Mouse (Mus musculus) liver, embryonic 15.5 days (tissue): Measurements from ENCODE around the gene Farsb. TPM values are rescaled to one million over a fixed set of nuclear protein-coding genes. Genes with fewer than 3 reads are reported as not detected.

ENCODE experiments used
- ATAC-seq: fragments of 200-750 bp; cut with Nextera tagmentation; 2 replicates; pipeline ENCODE4 v1.8.0; 2017; ENCODE audit warnings: moderate number of reproducible peaks, mild to moderate bottlenecking, moderate library complexity; ENCODE audit not compliant: insufficient read depth
- H3K27ac ChIP-seq: fragments of 300-500 bp; sonication (generic); replicated peaks from 2 replicates; pipeline ENCODE4 v1.5.1; 2015; ENCODE audit warnings: mild to moderate bottlenecking, inconsistent platforms
- H3K27me3 ChIP-seq: fragments of 300-500 bp; sonication (generic); 2 replicates; pipeline ENCODE4 v1.6.1; 2015; ENCODE audit warnings: mild to moderate bottlenecking, inconsistent platforms
- H3K36me3 ChIP-seq: fragments of 300-500 bp; sonication (generic); replicated peaks from 2 replicates; pipeline ENCODE4 v1.6.1; 2015; ENCODE audit warnings: moderate library complexity, mild to moderate bottlenecking, inconsistent platforms
- H3K4me1 ChIP-seq: fragments of 300-500 bp; sonication (generic); replicated peaks from 2 replicates; pipeline ENCODE4 v1.6.1; 2015; ENCODE audit warnings: inconsistent platforms
- H3K4me2 ChIP-seq: fragments of 300-500 bp; sonication (generic); 2 replicates; pipeline ENCODE4 v1.6.1; 2015; ENCODE audit warnings: moderate library complexity, mild to moderate bottlenecking, inconsistent platforms
- H3K4me3 ChIP-seq: fragments of 300-500 bp; sonication (generic); replicated peaks from 2 replicates; pipeline ENCODE4 v1.5.1; 2015; ENCODE audit warnings: mild to moderate bottlenecking, inconsistent platforms
- H3K9ac ChIP-seq: fragments of 300-500 bp; sonication (generic); 2 replicates; pipeline ENCODE4 v1.6.1; 2015; ENCODE audit warnings: moderate library complexity, mild to moderate bottlenecking, inconsistent platforms
- H3K9me3 ChIP-seq: fragments of 300-500 bp; sonication (generic); replicated peaks from 2 replicates; pipeline ENCODE4 v1.6.1; 2016; ENCODE audit warnings: inconsistent platforms
- WGBS: fragments of 180-500 bp; shearing (Covaris S2); methylation state at CpG from one replicate; pipeline ENCODE4 v1.1.7; 2015; ENCODE audit warnings: mixed read lengths; ENCODE audit not compliant: insufficient replicate concordance; 5-methylcytosine and 5-hydroxymethylcytosine counted together
- polyA plus RNA-seq: library from polyadenylated mRNA; unstranded; fragments of >200 nt; fragmentation: Nextera tagmentation; extraction: Ambion mirVana; gene quantifications from 2 replicates; pipeline ENCODE4 v1.2.1, GENCODE M21; 2015

Gene Farsb
- polyA plus RNA-seq, 1 experiment from 2014 or later, result 91.0 TPM

- ATAC-seq, result no peak
Measured at GRCm38 (mm10) chr1:78484361-78484760, 4.3 kb downstream of the Farsb start.

GRCm38 (mm10) chr1:78483430-78483829 is 5.3 kb downstream of the Farsb start:
- H3K4me3 ChIP-seq, result no peak overlapping the region
- H3K4me1 ChIP-seq, result peaks cover 47% of the 10 kb centered on the region
- H3K27me3 ChIP-seq, result no peaks in the 10 kb centered on the region
- H3K9me3 ChIP-seq, result no peaks in the 10 kb centered on the region
- no peak for ATAC-seq
- no peak overlapping the region for H3K27ac ChIP-seq
- H3K36me3 ChIP-seq, result peaks cover 52% of the 10 kb centered on the region
- no peak overlapping the region for H3K4me2 ChIP-seq
- 87% methylated on average over 3 of the region's 3 CpGs for WGBS
- no peak overlapping the region for H3K9ac ChIP-seq

More at GRCm38 (mm10) chr1:78484361-78484760, 4.3 kb downstream of the Farsb start:
- no peak overlapping the region for H3K27ac ChIP-seq
- no peak overlapping the region for H3K4me2 ChIP-seq
- peaks cover 48% of the 10 kb centered on the region for H3K4me1 ChIP-seq
- WGBS, result 63% methylated on average over 2 of the region's 2 CpGs
- H3K27me3 ChIP-seq, result no peaks in the 10 kb centered on the region
- no peak overlapping the region for H3K9ac ChIP-seq
- H3K36me3 ChIP-seq, result peaks cover 43% of the 10 kb centered on the region
- H3K4me3 ChIP-seq, result no peak overlapping the region
- no peaks in the 10 kb centered on the region for H3K9me3 ChIP-seq

- no peak for ATAC-seq
- H3K4me2 ChIP-seq, result no peak overlapping the region
- H3K36me3 ChIP-seq, result peaks cover 72% of the 10 kb centered on the region
- no peak overlapping the region for H3K27ac ChIP-seq
- no peak overlapping the region for H3K9ac ChIP-seq
- no peaks in the 10 kb centered on the region for H3K4me1 ChIP-seq
- WGBS, result 75% methylated on average over 5 of the region's 5 CpGs
- H3K9me3 ChIP-seq, result no peaks in the 10 kb centered on the region
- H3K27me3 ChIP-seq, result no peaks in the 10 kb centered on the region
- no peak overlapping the region for H3K4me3 ChIP-seq
Measured at GRCm38 (mm10) chr1:78472441-78472840, 16.3 kb downstream of the Farsb start.

GRCm38 (mm10) chr1:78454659-78455058 is 34.0 kb downstream of the Farsb start:
- Histone ChIP-seq H3K36me3 (peaks cover 84% of the 10 kb centered on the region), H3K4me3 (no peak overlapping the region), H3K27ac (no peak overlapping the region), H3K9me3 (no peaks in the 10 kb centered on the region), H3K27me3 (no peaks in the 10 kb centered on the region), H3K9ac (no peak overlapping the region), H3K4me1 (no peaks in the 10 kb centered on the region), H3K4me2 (no peak overlapping the region)
- no peak for ATAC-seq
- WGBS, result 53% methylated on average over 7 of the region's 7 CpGs

- 82% methylated on average over 8 of the region's 8 CpGs for whole genome bisulfite sequencing
- no peaks in the 10 kb centered on the region for H3K9me3 ChIP-seq
- no peak for ATAC-seq
- H3K27me3 ChIP-seq, result no peaks in the 10 kb centered on the region
- no peak overlapping the region for H3K9ac ChIP-seq
- H3K4me1 ChIP-seq, result no peaks in the 10 kb centered on the region
- no peak overlapping the region for H3K4me2 ChIP-seq
- no peak overlapping the region for H3K4me3 ChIP-seq
- H3K27ac ChIP-seq, result no peak overlapping the region
- H3K36me3 ChIP-seq, result peaks cover 78% of the 10 kb centered on the region
Measured at GRCm38 (mm10) chr1:78453886-78454285, 34.8 kb downstream of the Farsb start.

- 78% methylated on average over 6 of the region's 6 CpGs for WGBS
- no peak for ATAC-seq
- no peaks in the 10 kb centered on the region for H3K27me3 ChIP-seq
- H3K27ac ChIP-seq, result no peak overlapping the region
- H3K4me1 ChIP-seq, result no peaks in the 10 kb centered on the region
- H3K9ac ChIP-seq, result no peak overlapping the region
- no peaks in the 10 kb centered on the region for H3K9me3 ChIP-seq
- no peak overlapping the region for H3K4me3 ChIP-seq
- H3K4me2 ChIP-seq, result no peak overlapping the region
- peaks cover 77% of the 10 kb centered on the region for H3K36me3 ChIP-seq
Measured at GRCm38 (mm10) chr1:78452544-78452943, 36.2 kb downstream of the Farsb start.

GRCm38 (mm10) chr1:78451070-78451854 is 37.4 kb downstream of the Farsb start:
- Histone ChIP-seq H3K9me3 (no peaks in the 10 kb centered on the region), H3K4me3 (no peak overlapping the region), H3K9ac (no peak overlapping the region), H3K27me3 (no peaks in the 10 kb centered on the region), H3K4me2 (no peak overlapping the region), H3K36me3 (peaks cover 78% of the 10 kb centered on the region), H3K27ac (no peak overlapping the region), H3K4me1 (no peaks in the 10 kb centered on the region)
- no peak for ATAC-seq
- WGBS, result 73% methylated on average over 12 of the region's 12 CpGs

- Histone ChIP-seq H3K27ac (no peak overlapping the region), H3K4me1 (no peaks in the 10 kb centered on the region), H3K4me2 (no peak overlapping the region), H3K36me3 (peaks cover 72% of the 10 kb centered on the region), H3K4me3 (no peak overlapping the region), H3K27me3 (no peaks in the 10 kb centered on the region), H3K9ac (no peak overlapping the region), H3K9me3 (no peaks in the 10 kb centered on the region)
- no peak for ATAC-seq
- WGBS, result 75% methylated on average over 1 of the region's 1 CpGs
Measured at GRCm38 (mm10) chr1:78448091-78448490, 40.6 kb downstream of the Farsb start.

GRCm38 (mm10) chr1:78446742-78447141 is 42.0 kb downstream of the Farsb start:
- no peaks in the 10 kb centered on the region for H3K4me1 ChIP-seq
- no peaks in the 10 kb centered on the region for H3K9me3 ChIP-seq
- no peak overlapping the region for H3K27ac ChIP-seq
- WGBS, result 87% methylated on average over 6 of the region's 6 CpGs
- no peak overlapping the region for H3K4me2 ChIP-seq
- H3K9ac ChIP-seq, result no peak overlapping the region
- ATAC-seq, result no peak
- H3K27me3 ChIP-seq, result no peaks in the 10 kb centered on the region
- peaks cover 69% of the 10 kb centered on the region for H3K36me3 ChIP-seq
- no peak overlapping the region for H3K4me3 ChIP-seq

- no peaks in the 10 kb centered on the region for H3K9me3 ChIP-seq
- peaks cover 68% of the 10 kb centered on the region for H3K36me3 ChIP-seq
- no peaks in the 10 kb centered on the region for H3K27me3 ChIP-seq
- H3K4me2 ChIP-seq, result no peak overlapping the region
- H3K4me1 ChIP-seq, result no peaks in the 10 kb centered on the region
- H3K9ac ChIP-seq, result no peak overlapping the region
- no peak overlapping the region for H3K27ac ChIP-seq
- WGBS, result 79% methylated on average over 8 of the region's 8 CpGs
- ATAC-seq, result no peak
- no peak overlapping the region for H3K4me3 ChIP-seq
Measured at GRCm38 (mm10) chr1:78446232-78446631, 42.5 kb downstream of the Farsb start.

GRCm38 (mm10) chr1:78443056-78443455 is 45.6 kb downstream of the Farsb start:
- Histone ChIP-seq H3K4me3 (no peak overlapping the region), H3K27ac (no peak overlapping the region), H3K4me2 (no peak overlapping the region), H3K27me3 (no peaks in the 10 kb centered on the region), H3K9me3 (no peaks in the 10 kb centered on the region), H3K36me3 (peaks cover 63% of the 10 kb centered on the region), H3K9ac (no peak overlapping the region), H3K4me1 (no peaks in the 10 kb centered on the region)
- WGBS, result 82% methylated on average over 7 of the region's 7 CpGs
- ATAC-seq, result no peak

GRCm38 (mm10) chr1:78440716-78441115 is 48.0 kb downstream of the Farsb start:
- 85% methylated on average over 8 of the region's 8 CpGs for WGBS
- no peaks in the 10 kb centered on the region for H3K4me1 ChIP-seq
- ATAC-seq, result no peak
- no peak overlapping the region for H3K27ac ChIP-seq
- no peak overlapping the region for H3K4me2 ChIP-seq
- no peaks in the 10 kb centered on the region for H3K27me3 ChIP-seq
- H3K4me3 ChIP-seq, result no peak overlapping the region
- H3K36me3 ChIP-seq, result peaks cover 51% of the 10 kb centered on the region
- H3K9me3 ChIP-seq, result no peaks in the 10 kb centered on the region
- H3K9ac ChIP-seq, result no peak overlapping the region
